Mouse (Mus musculus) adipocyte (in vitro differentiated cells): ENCODE results near the gene Sec24a.
"Not testable (repeated sequence)": the region's sequence is repeated elsewhere in the genome, so short reads cannot be mapped to it uniquely, and the experiment has no call there.

Source experiments
- DNase-seq: peaks from one replicate; pipeline ENCODE4 v3.0.0-alpha.2; 2016; ENCODE audit warnings: low spot score

Sec24a gene

GRCm38 (mm10) chr11:51688330-51689328 is 74.8 kb downstream of the Sec24a start, which contains the start of gene 0610009B22Rik:
Gene 0610009B22Rik (minus strand): TSS chr11:51688874.
- peak; percentile 100 for DNase-seq

GRCm38 (mm10) chr11:51681976-51682374 is 81.5 kb downstream of the Sec24a start:
- no peak for DNase-seq

- peak; percentile 93 for DNase-seq
Measured at GRCm38 (mm10) chr11:51681324-51681975, 82.0 kb downstream of the Sec24a start.

- no peak for DNase-seq
Measured at GRCm38 (mm10) chr11:51679466-51679865, 84.0 kb downstream of the Sec24a start.

GRCm38 (mm10) chr11:51677737-51678418 is 85.6 kb downstream of the Sec24a start:
- DNase-seq, result no peak

GRCm38 (mm10) chr11:51675386-51675785 is 88.0 kb downstream of the Sec24a start:
- DNase-seq, result no peak

- no peak for DNase-seq
Measured at GRCm38 (mm10) chr11:51673291-51673690, 90.1 kb downstream of the Sec24a start.

- DNase-seq, result no peak
Measured at GRCm38 (mm10) chr11:51671376-51671775, 92.1 kb downstream of the Sec24a start.

- DNase-seq, result no peak
Measured at GRCm38 (mm10) chr11:51670846-51671245, 92.6 kb downstream of the Sec24a start.

GRCm38 (mm10) chr11:51664747-51665146 is 98.7 kb downstream of the Sec24a start:
- DNase-seq, result not testable (repeated sequence)

- DNase-seq, result no peak
Measured at GRCm38 (mm10) chr11:51662632-51663031, 100.8 kb downstream of the Sec24a start.

- no peak for DNase-seq
Measured at GRCm38 (mm10) chr11:51661867-51662365, 101.5 kb downstream of the Sec24a start.

GRCm38 (mm10) chr11:51658705-51659104 is 104.7 kb downstream of the Sec24a start:
- peak; percentile 67 for DNase-seq

- no peak for DNase-seq
Measured at GRCm38 (mm10) chr11:51658291-51658690, 105.1 kb downstream of the Sec24a start.

- DNase-seq, result no peak
Measured at GRCm38 (mm10) chr11:51656798-51657521, 106.5 kb downstream of the Sec24a start.

- peak; percentile 72 for DNase-seq
Measured at GRCm38 (mm10) chr11:51654891-51655290, 108.5 kb downstream of the Sec24a start.

- no peak for DNase-seq
Measured at GRCm38 (mm10) chr11:51653736-51654135, 109.7 kb downstream of the Sec24a start.

- no peak for DNase-seq
Measured at GRCm38 (mm10) chr11:51652889-51653418, 110.5 kb downstream of the Sec24a start.

- peak; percentile 39 for DNase-seq
Measured at GRCm38 (mm10) chr11:51650691-51651515, 112.5 kb downstream of the Sec24a start, which contains the start of the genes N4bp3 and D930048N14Rik. Gene N4bp3 (minus strand): TSS chr11:51650842. Gene D930048N14Rik (plus strand): TSS chr11:51650954.

GRCm38 (mm10) chr11:51650261-51650660 is 113.2 kb downstream of the Sec24a start:
- no peak for DNase-seq
